Mouse (Mus musculus): ENCODE measurements around the gene Clpx. TPM values are rescaled to one million over a fixed set of nuclear protein-coding genes. Genes with fewer than 3 reads are reported as not detected.

Gene Clpx
- total RNA-seq (2012; rRNA removed), result 38.7 and 38.8 TPM in 2 replicates
- 10 to 100 TPM in 1 of 2 experiments, not detected in 1; 32.4 TPM for polyA plus RNA-seq (2012; ENCODE audit: insufficient read depth in 1 of 2, insufficient read length in 2 of 2, low read depth in 1 of 2, low replicate concordance in 2 of 2, missing spikeins in 1 of 2)

GRCm38 (mm10) chr9:65293973-65294715, at the start of gene Clpx:
Gene Clpx, plus strand, starts transcription at chr9:65294260.
- peaks cover 16% of the 10 kb centered on the region for H3K79me2 ChIP-seq (ENCODE audit: control insufficient read depth, insufficient read depth, low read length, poor library complexity)
- no peaks in the 10 kb centered on the region for H3K27me3 ChIP-seq (ENCODE audit: control insufficient read depth in 1 of 2, insufficient read depth in 2 of 2, low read length in 2 of 2)
- H3K9me3 ChIP-seq (replicated peaks; ENCODE audit: insufficient read depth, low read length), result no peaks in the 10 kb centered on the region
- peaks cover 6 to 10% of the 10 kb centered on the region in 2 experiments for H3K36me3 ChIP-seq (ENCODE audit: control insufficient read depth in 1 of 2, insufficient read depth in 2 of 2, low read length in 2 of 2)
- H3K4me3 ChIP-seq (ENCODE audit: control insufficient read depth in 1 of 2, insufficient read depth in 1 of 2, low read depth in 2 of 2, low read length in 2 of 2), result peak within 1 kb of the TSS; percentile 87 to 97
- DNase-seq (ENCODE audit: low read depth, low spot score), result peak; percentile 99
- H3K27ac ChIP-seq (ENCODE audit: control insufficient read depth, low read depth, low read length), result peak within 1 kb of the TSS; percentile 85
- peak within 1 kb of the TSS; percentile 82 for H3K9ac ChIP-seq (ENCODE audit: control insufficient read depth, low read depth, low read length, poor library complexity, severe bottlenecking)
- H3K4me1 ChIP-seq (ENCODE audit: control insufficient read depth in 1 of 2, insufficient read depth in 2 of 2, low read length in 2 of 2), result peaks cover 9 to 14% of the 10 kb centered on the region in 2 experiments; a peak in 3 of 4 replicates
- TF ChIP-seq KAT2A (conservative IDR thresholded peaks at IDR 0.05; ENCODE audit: low read depth, low read length), result peak; percentile 64
- TF ChIP-seq MEF2A (IDR thresholded peaks at IDR 0.05; ENCODE audit: extremely low read depth, insufficient replicate concordance, low read depth, low read length, poor library complexity, severe bottlenecking), result no peak
- peak; percentile 49; the same call in 1 of the 2 replicates for TF ChIP-seq E2F4 (IDR thresholded peaks at IDR 0.05; ENCODE audit: borderline replicate concordance, low read depth, low read length)
- peak; percentile 94 for TF ChIP-seq SIN3A (IDR thresholded peaks at IDR 0.05; ENCODE audit: low read length)
- TF ChIP-seq USF2 (IDR thresholded peaks at IDR 0.05; ENCODE audit: borderline replicate concordance in 1 of 2, insufficient read depth in 1 of 2, low read depth in 1 of 2, low read length in 2 of 2), result no peak
- TF ChIP-seq MXI1 (IDR thresholded peaks at IDR 0.05; ENCODE audit: low read depth, low read length), result peak; percentile 95
- TF ChIP-seq GATA1 (IDR thresholded peaks at IDR 0.05; ENCODE audit: low read depth, low read length), result no peak
- TF ChIP-seq JUND (IDR thresholded peaks at IDR 0.05; ENCODE audit: low read depth, low read length), result no peak
- TF ChIP-seq CHD1 (IDR thresholded peaks at IDR 0.05; ENCODE audit: low read depth, low read length), result no peak
- peak; percentile 67 to 90 for TF ChIP-seq POLR2A (IDR thresholded peaks at IDR 0.05; ENCODE audit: control insufficient read depth in 1 of 2, insufficient read depth in 1 of 2, low read depth in 1 of 2, low read length in 2 of 2, poor library complexity in 1 of 2)
- TF ChIP-seq NRF1 (IDR thresholded peaks at IDR 0.05; ENCODE audit: insufficient read depth, low read depth, low read length, poor library complexity, severe bottlenecking), result peak; percentile 97
- TF ChIP-seq MAX (IDR thresholded peaks at IDR 0.05; ENCODE audit: low read length), result peak; percentile 75
- peak; percentile 63 for TF ChIP-seq ZMIZ1 (IDR thresholded peaks at IDR 0.05; ENCODE audit: low read depth, low read length)
- TF ChIP-seq NELFE (IDR thresholded peaks at IDR 0.05; ENCODE audit: low read depth, low read length), result peak; percentile 82
- peak; percentile 77; the same call in 1 of the 2 replicates for TF ChIP-seq TBP (IDR thresholded peaks at IDR 0.05; ENCODE audit: low read depth, low read length)
- TF ChIP-seq POLR2AphosphoS5 (IDR thresholded peaks at IDR 0.05; ENCODE audit: borderline replicate concordance, low read depth, low read length), result no peak; the same call in 1 of the 2 replicates
- TF ChIP-seq USF1 (IDR thresholded peaks at IDR 0.05; ENCODE audit: low read depth, low read length), result peak; percentile 57
- peak; percentile 46; the same call in 1 of the 2 replicates for TF ChIP-seq ETS1 (IDR thresholded peaks at IDR 0.05; ENCODE audit: low read depth, low read length)
- no peak for TF ChIP-seq TAL1 (IDR thresholded peaks at IDR 0.05; ENCODE audit: low read length)
- TF ChIP-seq ELF1 (IDR thresholded peaks at IDR 0.05; ENCODE audit: low read depth, low read length), result peak; percentile 65
- no peak for TF ChIP-seq EP300 (IDR thresholded peaks at IDR 0.05; ENCODE audit: low read depth in 1 of 2, low read length in 2 of 2)
- TF ChIP-seq MYC (IDR thresholded peaks at IDR 0.05; ENCODE audit: low read depth, low read length), result peak; percentile 63; the same call in 1 of the 2 replicates
- TF ChIP-seq TCF12 (IDR thresholded peaks at IDR 0.05; ENCODE audit: low read depth, low read length), result peak; percentile 71
- no peak for TF ChIP-seq MAFK (IDR thresholded peaks at IDR 0.05; ENCODE audit: borderline replicate concordance, low read depth, low read length)
- peak; percentile 59; the same call in 1 of the 2 replicates for TF ChIP-seq POLR2AphosphoS2 (IDR thresholded peaks at IDR 0.05; ENCODE audit: low read length)
- TF ChIP-seq HCFC1 (IDR thresholded peaks at IDR 0.05; ENCODE audit: low read depth, low read length), result peak; percentile 90
- no peak for TF ChIP-seq ZKSCAN1 (IDR thresholded peaks at IDR 0.05; ENCODE audit: low read depth, low read length)
- peak; percentile 78; the same call in 1 of the 2 replicates for TF ChIP-seq MAZ (IDR thresholded peaks at IDR 0.05; ENCODE audit: low read depth, low read length)
